Mouse (Mus musculus): ENCODE data around the gene Rab6b. TPM values are rescaled to one million over a fixed set of nuclear protein-coding genes. Genes with fewer than 3 reads are reported as not detected.

Gene Rab6b
- polyA plus RNA-seq, 1 experiment from 2014 or later: 5.2 TPM

DNA sequence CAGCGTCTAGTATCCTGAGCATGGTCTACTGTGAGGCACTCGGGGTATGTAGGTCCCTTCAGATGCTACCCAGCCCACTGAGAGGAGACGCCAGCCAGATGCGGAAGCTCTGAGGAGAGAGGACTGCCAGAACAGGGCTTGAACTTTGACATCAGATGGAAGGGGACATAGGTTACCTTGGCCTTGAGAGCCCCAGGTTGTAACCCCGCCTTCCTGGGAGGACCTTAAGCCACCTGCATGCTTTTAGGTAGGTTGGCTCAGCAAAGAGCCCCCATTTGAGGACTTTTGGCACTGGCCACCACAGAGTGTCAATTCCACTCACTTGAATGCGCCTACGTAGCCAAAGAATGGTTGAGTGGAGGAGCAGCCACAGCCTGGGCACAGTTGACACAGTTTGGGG, 113.1 kb downstream of the Rab6b start:
- H3K4me3 ChIP-seq (replicated peaks): no peak overlapping the region
- 90% methylated on average over 7 of the region's 7 CpGs for WGBS
- H3K9me3 ChIP-seq (replicated peaks): no peaks in the 10 kb centered on the region
- no peaks in the 10 kb centered on the region for H3K36me3 ChIP-seq
- H3K4me2 ChIP-seq: no peak overlapping the region
- no peak for ATAC-seq (replicated peaks; ENCODE audit: low FRiP score)
- no peaks in the 10 kb centered on the region for H3K27me3 ChIP-seq
- no peaks in the 10 kb centered on the region for H3K4me1 ChIP-seq
- no peak overlapping the region for H3K9ac ChIP-seq
- H3K27ac ChIP-seq: no peak overlapping the region

GRCm38 (mm10) chr9:103225464-103225863, 113.9 kb downstream of the Rab6b start:
- H3K9ac ChIP-seq: no peak overlapping the region
- H3K4me3 ChIP-seq (replicated peaks): no peak overlapping the region
- ATAC-seq (replicated peaks; ENCODE audit: low FRiP score): no peak; the same call in 1 of the 2 replicates
- no peaks in the 10 kb centered on the region for H3K27me3 ChIP-seq
- 75% methylated on average over 3 of the region's 3 CpGs for WGBS
- no peaks in the 10 kb centered on the region for H3K36me3 ChIP-seq
- peaks cover 2% of the 10 kb centered on the region; the same call in 1 of the 2 replicates for H3K4me1 ChIP-seq
- no peaks in the 10 kb centered on the region for H3K9me3 ChIP-seq (replicated peaks)
- H3K27ac ChIP-seq: no peak overlapping the region
- H3K4me2 ChIP-seq: no peak overlapping the region

- no peak overlapping the region for H3K9ac ChIP-seq
- no peak overlapping the region for H3K27ac ChIP-seq
- no peaks in the 10 kb centered on the region for H3K27me3 ChIP-seq
- WGBS: 85% methylated on average over 15 of the region's 15 CpGs
- no peaks in the 10 kb centered on the region for H3K36me3 ChIP-seq
- H3K9me3 ChIP-seq (replicated peaks): no peaks in the 10 kb centered on the region
- H3K4me1 ChIP-seq: peaks cover 5% of the 10 kb centered on the region; the same call in 1 of the 2 replicates
- no peak overlapping the region for H3K4me2 ChIP-seq
- no peak overlapping the region for H3K4me3 ChIP-seq (replicated peaks)
- no peak for ATAC-seq (replicated peaks; ENCODE audit: low FRiP score)
Measured at GRCm38 (mm10) chr9:103226806-103227205, 115.2 kb downstream of the Rab6b start.

DNA sequence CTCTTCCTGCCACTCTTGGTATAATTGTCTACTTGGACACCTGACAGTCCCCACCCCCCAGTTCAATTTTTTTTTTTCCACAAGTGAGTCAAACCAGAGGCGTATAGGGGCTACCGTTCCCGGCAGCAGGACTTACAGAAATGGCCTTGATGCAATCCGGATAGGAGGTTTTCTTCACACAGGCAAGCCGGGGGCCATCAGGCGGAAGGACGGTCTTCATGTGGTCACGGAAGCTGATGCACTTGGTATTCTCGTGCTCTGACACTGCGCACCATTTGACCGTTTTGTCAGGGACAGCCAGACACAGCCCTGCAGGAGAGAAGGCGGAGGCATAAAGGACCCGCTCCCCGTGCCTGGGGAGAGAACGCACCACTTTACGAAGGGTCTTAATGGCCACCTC, 116.2 kb downstream of the Rab6b start:
- Histone ChIP-seq H3K27me3 (no peaks in the 10 kb centered on the region), H3K4me3 (replicated peaks) (no peak overlapping the region), H3K9ac (no peak overlapping the region), H3K4me1 (peaks cover 5% of the 10 kb centered on the region; the same call in 1 of the 2 replicates), H3K36me3 (no peaks in the 10 kb centered on the region), H3K4me2 (no peak overlapping the region), H3K27ac (no peak overlapping the region), H3K9me3 (replicated peaks) (no peaks in the 10 kb centered on the region)
- no peak for ATAC-seq (replicated peaks; ENCODE audit: low FRiP score)
- WGBS: 86% methylated on average over 16 of the region's 16 CpGs

GRCm38 (mm10) chr9:103228370-103229003, 116.9 kb downstream of the Rab6b start:
- Histone ChIP-seq H3K36me3 (no peaks in the 10 kb centered on the region), H3K9ac (no peak overlapping the region), H3K4me3 (replicated peaks) (no peak overlapping the region), H3K4me1 (peaks cover 5% of the 10 kb centered on the region; the same call in 1 of the 2 replicates), H3K4me2 (no peak overlapping the region), H3K9me3 (replicated peaks) (no peaks in the 10 kb centered on the region), H3K27me3 (no peaks in the 10 kb centered on the region), H3K27ac (no peak overlapping the region)
- 75% methylated on average over 13 of the region's 13 CpGs for WGBS
- no peak for ATAC-seq (replicated peaks; ENCODE audit: low FRiP score)

DNA sequence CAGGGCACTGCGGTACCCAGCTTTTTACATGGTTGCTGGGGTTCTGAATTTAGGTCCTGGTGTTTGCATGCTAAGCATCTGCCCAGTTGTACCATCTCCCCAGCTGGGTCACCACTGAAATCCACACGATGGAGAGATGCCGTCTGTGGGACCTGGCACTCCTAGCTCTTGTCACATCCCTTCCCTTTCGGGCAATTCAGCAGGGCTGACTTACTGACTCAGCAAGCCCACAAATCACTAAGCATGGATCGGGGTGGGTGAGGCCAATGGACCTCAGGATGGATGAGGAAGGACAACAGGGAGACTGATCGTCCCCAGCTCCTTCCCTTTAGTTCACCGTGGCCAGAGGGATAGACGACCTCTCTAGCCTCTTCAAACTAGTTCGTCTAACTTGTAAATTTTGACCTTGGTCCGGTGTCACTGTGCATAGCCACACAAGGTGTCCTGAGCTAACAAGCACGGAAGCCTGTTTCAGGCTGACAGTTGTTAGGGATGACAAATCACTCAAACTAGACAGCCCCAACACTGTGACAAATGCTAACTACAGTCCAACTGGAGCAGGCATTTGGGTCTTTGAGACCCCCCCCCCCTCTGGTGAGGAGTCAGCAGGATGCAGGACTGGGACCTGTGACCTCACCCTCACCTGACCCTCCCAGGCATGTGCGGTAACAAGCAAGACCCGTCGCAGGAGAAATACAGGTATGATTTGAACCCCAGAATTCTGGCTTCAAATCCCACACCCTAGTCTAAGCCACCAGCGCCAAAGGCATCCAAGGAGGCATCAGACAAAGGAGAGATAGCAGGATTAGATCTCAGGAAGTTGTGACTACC, 117.7 kb downstream of the Rab6b start:
- Histone ChIP-seq H3K9ac (no peak overlapping the region), H3K27ac (no peak overlapping the region), H3K27me3 (no peaks in the 10 kb centered on the region), H3K4me2 (no peak overlapping the region), H3K4me3 (replicated peaks) (no peak overlapping the region), H3K36me3 (no peaks in the 10 kb centered on the region), H3K4me1 (peaks cover 5% of the 10 kb centered on the region; the same call in 1 of the 2 replicates), H3K9me3 (replicated peaks) (no peaks in the 10 kb centered on the region)
- WGBS: 78% methylated on average over 15 of the region's 15 CpGs
- ATAC-seq (replicated peaks; ENCODE audit: low FRiP score): no peak

DNA sequence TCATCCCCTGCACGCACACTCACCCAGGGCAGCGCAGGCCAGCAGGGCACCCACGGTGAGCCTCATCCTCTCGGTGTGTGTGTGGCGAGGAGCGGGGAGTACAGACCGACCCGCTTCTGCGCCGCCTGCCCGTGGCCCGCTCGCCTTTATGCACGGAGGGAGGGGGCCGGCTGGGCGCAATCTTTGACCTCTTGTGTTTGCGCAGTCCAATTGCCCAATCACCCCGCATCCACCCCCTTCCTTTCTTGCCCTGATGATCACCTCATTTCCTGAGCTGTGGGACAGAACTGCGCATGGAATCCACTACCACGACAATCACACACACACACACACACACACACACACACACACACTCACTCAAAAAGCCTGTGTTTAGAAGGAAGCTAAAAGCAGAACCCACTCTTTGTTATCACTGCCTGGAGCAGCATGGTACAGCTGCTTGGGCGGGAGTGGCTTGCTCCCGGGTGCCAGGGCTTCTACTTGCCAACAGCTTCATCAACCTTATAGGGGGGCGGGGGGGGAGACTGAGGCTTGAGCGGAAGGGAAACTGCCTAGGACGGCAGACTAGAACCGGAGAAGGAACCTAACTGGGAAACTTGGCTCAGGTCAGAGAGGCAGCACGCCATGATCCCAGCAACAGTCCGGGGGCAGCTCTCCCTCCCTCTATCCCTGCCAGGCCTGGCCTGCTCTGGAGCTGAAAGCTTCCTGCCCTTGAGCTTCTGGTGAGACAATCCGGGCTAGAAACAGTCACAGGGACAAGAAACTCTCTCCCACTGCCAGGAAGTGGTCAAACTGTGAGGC, 118.8 kb downstream of the Rab6b start, which contains the start of the genes Gm20425 and Trf:
TSS of gene Gm20425 (minus strand) at position 157 of the 801 bp plus-strand sequence.
TSS of gene Trf (minus strand) at position 294 of the 801 bp plus-strand sequence.
- Histone ChIP-seq H3K4me3 (replicated peaks) (peak within 1 kb of the TSS; percentile 21), H3K36me3 (no peaks in the 10 kb centered on the region), H3K27ac (0 out of 2 replicates have a peak within 1 kb of the TSS, but pooled peaks have one; percentile 22), H3K4me2 (peak within 1 kb of the TSS; percentile 45), H3K4me1 (peaks cover 5% of the 10 kb centered on the region; the same call in 1 of the 2 replicates), H3K9ac (no peak within 1 kb of the TSS), H3K9me3 (replicated peaks) (no peaks in the 10 kb centered on the region), H3K27me3 (no peaks in the 10 kb centered on the region)
- ATAC-seq (replicated peaks; ENCODE audit: low FRiP score): 0 out of 2 replicates have a peak, but pooled peaks have one; percentile 57
- WGBS: 39% methylated on average over 29 of the region's 29 CpGs

- Histone ChIP-seq H3K4me1 (peaks cover 5% of the 10 kb centered on the region; the same call in 1 of the 2 replicates), H3K4me3 (replicated peaks) (no peak overlapping the region), H3K9me3 (replicated peaks) (no peaks in the 10 kb centered on the region), H3K27me3 (no peaks in the 10 kb centered on the region), H3K9ac (no peak overlapping the region), H3K4me2 (no peak overlapping the region), H3K36me3 (no peaks in the 10 kb centered on the region), H3K27ac (no peak overlapping the region)
- ATAC-seq (replicated peaks; ENCODE audit: low FRiP score): no peak
- 88% methylated on average over 7 of the region's 7 CpGs for WGBS
Measured at GRCm38 (mm10) chr9:103232232-103233005, 120.8 kb downstream of the Rab6b start.

DNA sequence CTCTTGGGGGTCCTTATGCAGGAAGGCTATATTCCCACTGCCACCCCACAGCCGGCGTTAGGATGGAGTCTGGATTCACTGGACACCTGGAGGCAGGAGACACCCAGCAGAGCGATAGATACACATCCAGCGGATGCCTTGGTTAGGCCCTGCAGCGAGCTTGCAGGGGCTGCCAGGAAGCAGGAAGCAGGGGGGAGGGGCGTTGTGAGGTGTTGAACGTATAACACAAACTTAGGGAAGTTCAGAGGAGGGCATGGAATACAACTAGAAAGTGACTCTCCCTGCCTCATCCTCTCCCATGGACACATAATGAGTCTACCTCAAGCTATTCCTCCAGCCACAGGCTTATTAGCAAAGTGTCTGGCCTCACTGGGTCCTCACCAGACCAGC, 121.4 kb downstream of the Rab6b start:
- peaks cover 5% of the 10 kb centered on the region; the same call in 1 of the 2 replicates for H3K4me1 ChIP-seq
- H3K9me3 ChIP-seq (replicated peaks): no peaks in the 10 kb centered on the region
- no peaks in the 10 kb centered on the region for H3K27me3 ChIP-seq
- ATAC-seq (replicated peaks; ENCODE audit: low FRiP score): no peak
- WGBS: 59% methylated on average over 7 of the region's 7 CpGs
- H3K27ac ChIP-seq: no peak overlapping the region
- H3K4me3 ChIP-seq (replicated peaks): no peak overlapping the region
- H3K9ac ChIP-seq: no peak overlapping the region
- H3K4me2 ChIP-seq: no peak overlapping the region
- H3K36me3 ChIP-seq: no peaks in the 10 kb centered on the region

DNA sequence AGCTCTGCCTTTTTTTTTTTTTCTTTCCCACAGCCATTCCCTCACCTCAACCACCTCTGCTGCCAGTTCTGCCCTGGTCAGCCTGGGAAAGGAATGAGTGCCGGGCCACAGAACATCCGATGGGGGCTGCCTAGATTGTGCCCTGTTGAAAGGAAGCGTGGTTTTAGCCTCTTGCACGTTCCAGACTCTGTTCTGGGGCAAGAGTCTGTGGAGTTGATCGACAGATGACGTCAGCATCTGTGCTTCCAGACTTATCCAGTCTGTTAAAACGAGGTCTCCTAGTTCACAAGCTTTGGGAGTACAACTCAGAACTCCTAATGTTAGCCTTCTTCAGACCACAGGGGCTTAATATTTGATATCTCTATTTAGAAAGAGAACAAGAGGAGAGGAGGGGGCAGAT, 122.5 kb downstream of the Rab6b start:
- peaks cover 5% of the 10 kb centered on the region; the same call in 1 of the 2 replicates for H3K4me1 ChIP-seq
- H3K9ac ChIP-seq: no peak overlapping the region
- no peaks in the 10 kb centered on the region for H3K9me3 ChIP-seq (replicated peaks)
- WGBS: 79% methylated on average over 7 of the region's 7 CpGs
- H3K4me2 ChIP-seq: no peak overlapping the region
- no peak overlapping the region for H3K4me3 ChIP-seq (replicated peaks)
- H3K27ac ChIP-seq: no peak overlapping the region
- no peaks in the 10 kb centered on the region for H3K27me3 ChIP-seq
- H3K36me3 ChIP-seq: no peaks in the 10 kb centered on the region
- no peak for ATAC-seq (replicated peaks; ENCODE audit: low FRiP score)

GRCm38 (mm10) chr9:103234565-103235165, 123.1 kb downstream of the Rab6b start:
- no peak overlapping the region for H3K27ac ChIP-seq
- no peaks in the 10 kb centered on the region for H3K27me3 ChIP-seq
- 70% methylated on average over 7 of the region's 7 CpGs for WGBS
- no peak overlapping the region for H3K4me2 ChIP-seq
- peaks cover 5% of the 10 kb centered on the region; the same call in 1 of the 2 replicates for H3K4me1 ChIP-seq
- H3K4me3 ChIP-seq (replicated peaks): no peak overlapping the region
- no peaks in the 10 kb centered on the region for H3K9me3 ChIP-seq (replicated peaks)
- no peak overlapping the region for H3K9ac ChIP-seq
- ATAC-seq (replicated peaks; ENCODE audit: low FRiP score): no peak
- H3K36me3 ChIP-seq: no peaks in the 10 kb centered on the region
